Mouse (Mus musculus) ZHBTc4 (cell line): ENCODE measurements around the gene Slc26a5.

Experiments
- DNase-seq: peaks from one replicate; pipeline ENCODE4 v3.0.0-alpha.2; 2011; ENCODE audit warnings: low read depth, low spot score

The Slc26a5 gene

DNA sequence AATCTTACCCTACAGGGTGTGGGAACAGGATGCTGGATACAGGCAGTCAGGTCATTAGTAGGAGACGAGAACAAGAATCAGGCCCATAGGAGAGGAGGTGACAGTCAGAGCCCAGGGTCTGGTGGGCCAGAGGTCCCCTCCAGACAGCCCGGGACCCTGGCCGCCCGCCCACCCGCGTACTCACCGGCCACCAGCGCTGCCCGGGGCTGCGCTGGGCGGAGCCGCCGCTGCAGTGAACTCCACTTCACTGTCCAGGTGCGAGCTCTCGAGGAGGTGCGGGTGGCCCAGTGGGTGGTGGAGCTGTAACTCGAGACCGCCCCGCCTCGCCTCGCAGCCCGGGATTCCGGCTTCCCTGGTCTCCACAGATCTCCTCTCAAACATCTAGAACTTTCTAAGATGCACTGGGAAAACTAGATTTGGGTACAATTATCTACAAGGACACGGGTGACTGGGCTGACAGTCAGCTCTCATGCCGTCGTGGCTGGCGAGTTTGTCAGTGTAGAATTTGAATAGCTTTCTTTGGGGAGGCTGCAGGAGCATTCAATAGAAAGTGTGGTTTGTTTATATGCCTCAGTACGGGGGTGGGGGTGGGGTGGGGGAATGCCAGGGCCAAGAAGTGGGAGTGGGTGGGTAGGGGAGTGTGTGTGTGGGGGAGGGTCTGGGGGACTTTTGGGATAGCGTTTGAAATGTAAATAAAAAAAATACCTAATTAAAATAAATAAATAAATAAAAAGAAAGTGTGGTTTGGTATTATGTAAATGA, at the start of gene Slc26a5:
TSS of gene Slc26a5 (minus strand) at position 259 of the 762 bp plus-strand sequence.
- peak; percentile 63 for DNase-seq

DNA sequence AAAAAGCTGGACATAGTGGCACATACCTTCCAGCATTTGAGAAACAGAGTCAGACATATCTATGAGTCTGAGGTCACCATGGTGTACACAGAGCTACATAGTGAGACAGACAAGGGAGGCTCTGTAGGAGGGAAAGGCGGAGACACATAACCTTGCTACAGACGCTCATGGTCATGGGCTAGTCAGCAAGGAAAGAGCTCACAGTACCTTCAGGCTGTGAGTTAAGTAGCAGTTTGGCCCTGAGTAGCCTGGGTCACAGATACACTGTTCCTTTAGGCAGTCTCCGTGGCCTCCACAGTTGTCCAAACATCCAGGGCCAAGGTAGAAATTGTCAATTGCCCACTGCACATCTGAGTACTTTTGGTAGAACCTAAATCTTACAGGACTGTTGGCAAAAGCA, 49.4 kb upstream of the Slc26a5 start:
- DNase-seq: no peak

DNA sequence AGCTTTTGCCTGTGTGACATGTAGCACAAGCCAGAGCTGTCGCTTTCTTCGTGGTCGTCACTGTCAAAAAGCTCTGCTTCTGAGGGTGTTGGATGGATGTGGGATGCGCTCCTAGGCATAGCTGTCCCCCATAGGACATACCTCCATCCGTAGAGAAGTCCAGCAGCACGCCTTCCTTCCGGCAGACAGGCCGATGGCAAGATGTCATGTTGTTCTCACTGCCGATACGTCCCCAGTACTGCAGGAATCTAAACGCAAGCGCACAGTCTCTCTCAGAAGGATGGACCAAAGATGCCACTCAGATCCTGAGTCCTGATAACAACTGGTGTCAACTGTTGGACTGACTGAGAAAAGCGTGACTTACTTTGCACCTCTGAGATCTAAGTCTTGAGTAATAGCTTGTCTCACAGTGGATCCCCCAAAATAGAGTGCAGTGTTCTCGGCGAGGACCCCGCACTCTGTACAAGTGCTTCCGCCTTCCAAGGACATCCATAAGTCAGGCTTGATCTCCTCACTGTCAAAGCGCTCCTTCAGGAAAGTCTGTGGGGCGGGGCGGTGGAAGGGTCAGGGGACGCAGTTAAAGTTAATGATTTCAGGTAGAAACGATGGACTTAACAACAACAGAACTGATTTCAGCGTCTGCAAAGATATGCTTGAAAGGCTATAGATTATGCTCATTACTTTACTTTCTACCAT, 47.6 kb upstream of the Slc26a5 start:
- no peak for DNase-seq

DNA sequence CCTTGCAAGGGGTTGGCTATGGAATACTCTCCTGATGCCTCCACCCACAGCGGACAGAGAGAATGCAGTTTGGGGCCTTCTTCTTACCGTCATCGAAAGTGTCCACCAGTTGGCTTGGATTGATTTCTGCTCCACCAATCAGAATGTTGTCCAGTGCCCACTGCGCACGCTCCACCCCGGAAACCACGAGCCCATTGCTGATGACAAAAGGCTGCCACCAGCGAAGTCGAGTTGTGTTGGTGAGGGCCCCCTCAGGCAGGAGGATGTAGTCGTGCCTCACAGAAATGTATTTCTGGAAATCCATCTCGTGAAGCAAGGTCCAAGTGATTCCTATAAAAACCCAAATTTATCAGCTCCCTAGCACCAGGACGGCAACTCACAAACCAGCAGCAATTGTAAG, 45.3 kb upstream of the Slc26a5 start:
- no peak for DNase-seq

DNA sequence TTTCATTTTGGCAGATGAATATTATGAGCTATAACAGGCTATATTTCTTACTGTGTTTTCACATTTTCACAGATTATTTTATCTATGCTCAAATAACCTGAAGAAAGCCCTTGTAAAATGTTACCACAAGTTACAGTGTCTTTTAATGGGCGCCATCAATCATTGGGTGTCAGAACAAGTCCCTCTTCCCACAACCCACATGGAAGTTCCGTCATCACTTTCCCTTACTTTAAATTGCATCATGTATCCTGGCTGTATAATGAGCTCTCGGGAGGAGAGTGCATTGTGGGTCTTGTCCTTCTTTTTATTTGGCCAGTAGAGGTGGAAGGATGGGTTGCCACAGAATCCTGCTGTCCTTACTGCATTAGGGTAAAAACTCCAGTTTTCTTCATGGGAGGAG, 44.3 kb upstream of the Slc26a5 start:
- no peak for DNase-seq

DNA sequence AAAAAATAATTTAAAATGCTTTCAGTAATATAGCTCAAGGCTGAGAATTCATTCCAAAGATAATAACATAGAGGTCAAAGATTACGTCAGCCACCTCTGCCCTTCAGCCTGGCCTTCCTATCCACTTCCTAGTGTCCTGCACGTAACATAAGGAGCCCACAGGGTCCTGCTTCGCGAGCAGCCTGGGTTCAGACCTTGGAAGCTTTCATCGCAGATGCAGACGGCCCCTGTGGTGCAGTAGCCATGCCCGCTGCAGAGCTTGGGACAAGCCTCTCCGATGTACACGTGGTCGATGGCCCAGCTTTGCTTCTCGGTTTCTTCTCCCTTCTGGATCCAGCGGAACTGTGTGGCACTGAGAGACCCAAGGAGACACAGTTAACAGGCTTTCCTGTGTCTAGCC, 36.0 kb upstream of the Slc26a5 start:
- DNase-seq: no peak

DNA sequence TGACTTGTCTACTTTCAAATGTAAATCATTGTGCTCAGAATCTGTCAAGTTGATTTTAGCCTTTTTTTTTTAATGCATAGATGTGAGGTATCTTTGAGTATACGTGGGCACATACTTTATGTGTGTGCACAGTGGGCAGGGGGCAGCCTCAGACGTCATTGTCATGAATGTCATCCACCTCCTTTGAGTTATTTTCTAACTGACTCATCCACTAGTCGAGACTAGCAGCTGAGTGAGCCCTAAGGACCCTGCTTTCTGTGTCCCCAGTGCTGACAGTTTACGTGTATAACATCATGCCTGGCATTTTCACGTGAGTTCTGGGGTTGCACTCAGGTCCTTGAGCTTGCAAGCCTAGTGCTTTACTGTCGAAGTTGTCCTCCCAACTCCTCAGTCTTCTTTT, 35.5 kb upstream of the Slc26a5 start:
- no peak for DNase-seq

DNA sequence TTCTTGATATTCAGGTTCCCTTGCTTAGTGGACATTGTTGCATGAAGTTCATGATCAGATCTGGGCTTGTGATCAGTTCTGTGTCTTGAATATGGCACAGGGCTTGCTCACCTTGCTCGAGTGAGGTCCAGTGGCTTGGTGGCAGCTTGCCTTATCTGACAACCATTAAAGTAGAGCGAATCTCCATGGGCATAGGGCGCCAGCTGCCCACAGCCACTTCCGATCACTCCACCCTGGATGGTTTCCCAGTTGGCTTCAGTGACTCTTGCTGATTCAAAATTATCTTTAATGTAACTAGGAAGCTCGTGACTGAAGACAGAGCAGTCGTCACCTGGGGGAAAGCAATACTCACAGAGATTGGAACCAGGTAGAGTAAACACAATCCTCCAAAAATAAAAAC, 33.5 kb upstream of the Slc26a5 start:
- DNase-seq: no peak

DNA sequence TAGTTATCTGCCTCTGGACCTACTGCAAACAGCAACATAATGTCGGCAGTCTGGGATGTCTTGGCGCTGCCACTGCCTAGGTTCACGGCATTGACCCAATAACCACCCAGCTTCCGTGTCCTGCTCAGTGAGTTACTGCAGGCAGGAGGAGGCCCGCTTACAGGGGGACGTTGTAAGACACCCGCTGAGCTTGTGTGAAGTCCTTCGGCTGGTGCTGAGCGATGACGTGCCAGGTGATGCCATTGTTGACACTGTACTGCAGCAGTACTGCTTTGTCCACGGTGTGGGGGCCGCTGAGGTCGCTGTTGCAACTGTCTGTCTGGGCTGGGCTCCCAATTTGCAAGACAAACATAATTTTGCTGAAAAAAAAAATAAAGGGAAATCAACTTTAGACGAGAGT, 31.2 kb upstream of the Slc26a5 start:
- DNase-seq: no peak

DNA sequence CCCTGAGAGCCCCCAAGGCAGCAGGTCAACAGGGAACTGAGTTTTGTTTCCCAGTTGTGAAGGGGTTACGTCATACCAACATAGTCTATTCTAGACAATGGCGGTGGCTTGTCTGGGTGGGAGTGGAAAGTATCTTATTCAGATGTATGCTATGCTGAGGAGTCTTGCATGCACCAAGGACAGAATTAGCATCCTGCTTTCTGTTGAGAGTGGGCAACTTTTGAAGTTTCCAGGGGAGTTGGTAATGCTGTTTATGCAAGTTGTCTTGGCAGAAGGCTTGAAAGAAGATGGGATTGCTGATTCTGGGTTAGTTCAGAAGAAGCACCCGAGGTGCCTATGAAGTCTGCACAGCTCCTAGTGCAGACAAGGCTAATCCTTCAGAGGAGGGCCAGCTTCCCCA, 28.8 kb upstream of the Slc26a5 start:
- DNase-seq: peak; percentile 27

DNA sequence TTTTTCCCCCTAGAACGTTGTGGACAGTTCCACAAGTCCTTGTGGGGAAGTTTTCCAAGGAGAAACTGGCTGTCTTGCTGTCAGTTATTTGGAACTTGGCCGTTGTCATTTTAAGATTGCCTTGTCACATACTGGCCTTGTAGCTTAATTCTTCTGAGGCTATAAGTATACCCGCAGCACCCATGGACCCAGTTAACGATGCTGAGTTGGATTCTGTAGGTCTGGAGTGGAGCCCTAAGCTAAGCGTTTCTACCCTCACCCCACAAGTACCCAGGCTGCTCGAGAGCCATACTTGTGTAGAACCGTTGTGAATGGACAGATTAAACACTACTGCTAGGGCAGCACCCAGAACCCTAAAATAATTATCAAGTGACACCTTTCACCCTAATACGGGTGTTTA, 1.3 kb upstream of the Slc26a5 start:
- DNase-seq: no peak

DNA sequence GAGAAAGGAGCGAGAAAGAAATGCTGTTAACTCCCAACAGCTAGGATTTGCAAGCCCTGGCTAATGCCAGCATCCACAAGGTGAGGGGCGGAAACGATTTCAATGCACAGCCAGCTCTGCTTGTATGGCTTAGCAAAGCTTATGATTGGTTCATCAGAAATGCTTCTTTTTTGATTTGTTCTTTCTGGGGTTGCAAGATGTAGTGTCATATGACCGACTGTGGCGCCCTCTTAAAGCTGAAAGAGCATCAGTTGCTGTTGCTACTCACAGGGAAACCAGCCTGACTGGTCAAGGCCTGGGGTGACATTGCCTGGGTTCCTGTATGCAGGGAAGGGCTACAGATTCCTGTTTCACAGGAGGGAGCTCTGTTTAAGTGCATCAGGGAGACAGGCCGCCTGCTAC, 908 bp upstream of the Slc26a5 start:
- peak; percentile 21 for DNase-seq

DNA sequence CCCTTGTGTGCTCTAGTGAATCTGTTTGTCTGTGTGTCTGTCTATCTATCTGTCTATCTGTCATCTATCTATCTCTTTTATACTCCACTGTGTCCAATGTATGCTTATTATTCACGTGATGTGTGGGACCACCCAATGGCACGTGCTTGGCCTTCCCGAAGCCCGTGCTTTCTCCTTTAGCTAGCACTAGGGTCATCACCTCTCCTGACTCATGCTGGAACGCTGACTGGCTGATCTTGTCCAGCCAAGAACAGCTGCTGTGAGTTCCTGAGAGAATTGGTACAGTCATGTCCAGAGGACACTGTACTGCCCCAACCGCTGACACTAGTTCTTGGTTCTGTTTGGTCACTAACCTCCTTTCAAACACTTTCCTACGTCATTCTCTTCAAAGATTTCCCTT, 6.8 kb downstream of the Slc26a5 start:
- no peak for DNase-seq

DNA sequence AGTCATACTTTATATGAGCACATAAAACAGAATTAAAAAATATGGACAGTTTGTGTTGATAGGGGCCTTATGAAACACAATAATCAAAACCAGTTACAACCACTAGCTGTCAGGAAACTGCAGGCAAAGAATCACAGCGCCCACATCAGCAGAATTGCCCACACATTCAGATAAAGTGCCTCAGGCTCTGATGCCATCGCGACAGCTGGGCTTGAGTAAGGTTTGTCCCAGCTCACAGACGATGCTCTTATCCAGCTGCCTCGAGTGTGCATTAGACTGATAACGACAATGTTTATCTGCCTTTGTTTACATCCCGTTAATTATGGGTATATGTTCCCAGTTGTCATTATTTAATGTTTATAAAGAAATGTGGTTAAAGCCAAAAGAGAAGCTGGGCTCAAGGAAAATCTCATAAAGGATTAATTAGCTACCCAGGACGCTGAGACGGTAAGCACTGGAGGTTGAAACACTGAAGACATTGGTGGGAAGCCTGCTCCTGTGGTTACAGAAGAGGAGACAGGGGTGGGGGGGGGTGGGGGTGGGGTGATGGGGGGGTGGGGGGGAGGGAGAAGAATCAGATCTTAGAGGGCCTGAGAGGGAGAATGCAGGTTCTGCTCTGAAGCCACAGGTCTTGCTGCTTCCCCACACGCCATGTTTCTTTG, 13.6 kb downstream of the Slc26a5 start:
- no peak for DNase-seq

DNA sequence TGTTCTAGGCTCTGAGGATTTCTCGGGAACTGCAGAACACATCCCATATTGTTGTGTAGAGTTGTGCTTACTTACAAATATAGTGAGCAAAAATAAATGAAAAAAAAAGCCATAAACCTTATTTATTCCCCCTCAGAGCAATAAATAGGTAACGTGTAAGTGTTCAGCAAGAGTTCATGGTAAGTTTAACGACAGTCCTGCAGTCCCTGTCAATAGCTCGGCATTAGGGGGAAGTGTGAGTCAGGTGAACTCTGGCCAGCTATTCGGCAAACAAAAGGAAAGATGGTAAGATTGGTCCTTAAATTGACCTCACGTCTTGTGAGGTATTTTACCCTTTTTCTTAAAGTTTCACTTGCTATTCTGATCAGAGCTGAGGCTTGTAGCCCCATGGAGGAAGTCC, 18.0 kb downstream of the Slc26a5 start:
- DNase-seq: no peak

DNA sequence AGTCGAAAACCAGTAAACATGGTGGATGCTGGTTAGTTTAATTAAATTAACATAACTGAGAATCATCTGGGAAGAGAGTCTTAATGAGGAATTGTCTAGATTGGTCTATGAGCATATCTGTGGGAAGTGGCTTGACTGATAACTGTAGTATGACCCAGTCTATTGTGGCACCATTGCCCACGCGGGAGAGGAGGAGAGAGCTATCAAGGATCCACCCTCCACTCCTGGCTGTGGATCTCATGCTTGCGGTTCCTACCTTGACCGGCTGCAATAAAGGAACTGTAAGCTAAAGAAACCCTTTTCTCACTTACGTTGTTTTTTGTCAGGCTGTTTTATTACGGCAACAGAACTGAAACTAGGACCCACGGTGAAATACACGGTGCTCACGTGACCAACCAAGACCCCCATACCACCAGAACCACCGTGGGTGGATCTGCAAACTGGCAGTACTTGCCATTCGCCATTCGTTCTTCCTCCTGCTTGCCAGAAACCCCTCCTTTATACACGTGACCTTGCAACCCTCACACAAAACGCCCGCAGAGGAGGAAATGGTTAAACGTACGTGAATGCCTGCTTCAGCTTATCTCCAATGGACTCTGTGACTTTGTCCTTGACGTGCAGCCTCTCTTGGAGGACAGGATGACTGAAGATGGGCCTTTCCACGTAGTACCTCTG, 18.7 kb downstream of the Slc26a5 start:
- DNase-seq: peak; percentile 20

DNA sequence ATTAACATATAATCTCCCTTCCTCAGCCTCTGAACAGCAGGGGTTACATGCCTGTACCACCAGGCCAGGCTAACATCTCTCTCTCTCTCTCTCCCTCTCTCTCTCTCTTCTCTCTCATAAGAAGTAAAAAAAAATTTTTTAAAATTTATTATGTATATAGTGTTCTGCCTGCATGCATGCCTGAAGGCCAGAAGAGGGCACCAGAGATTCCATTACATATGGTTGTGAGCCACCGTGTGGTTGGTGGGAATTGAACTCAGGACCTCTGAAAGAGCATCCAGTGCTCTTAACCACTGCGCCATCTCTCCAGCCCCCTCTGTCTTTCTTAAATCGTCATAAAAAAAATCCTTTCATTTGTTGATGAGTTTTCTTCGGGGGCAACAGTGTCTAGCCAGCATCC, 20.7 kb downstream of the Slc26a5 start:
- no peak for DNase-seq

DNA sequence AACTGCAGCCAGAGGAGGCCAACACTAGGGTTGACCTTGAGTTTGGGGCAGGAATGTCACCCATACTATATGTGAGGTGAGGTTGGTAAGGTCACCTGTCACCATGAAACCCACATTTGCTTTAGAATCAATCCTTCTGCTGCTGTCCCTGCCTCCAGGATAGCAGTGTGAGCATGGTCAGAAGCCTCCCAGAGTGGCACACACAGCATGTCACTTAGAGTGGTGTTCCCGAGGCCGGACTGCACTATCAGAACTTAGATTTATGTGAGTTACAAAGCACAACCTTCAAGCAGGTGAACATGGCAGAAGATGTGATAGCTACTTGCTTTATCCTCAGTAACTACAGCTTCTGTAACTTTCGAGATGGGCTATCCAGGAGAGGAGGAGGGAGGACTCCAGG, 33.6 kb downstream of the Slc26a5 start:
- no peak for DNase-seq

DNA sequence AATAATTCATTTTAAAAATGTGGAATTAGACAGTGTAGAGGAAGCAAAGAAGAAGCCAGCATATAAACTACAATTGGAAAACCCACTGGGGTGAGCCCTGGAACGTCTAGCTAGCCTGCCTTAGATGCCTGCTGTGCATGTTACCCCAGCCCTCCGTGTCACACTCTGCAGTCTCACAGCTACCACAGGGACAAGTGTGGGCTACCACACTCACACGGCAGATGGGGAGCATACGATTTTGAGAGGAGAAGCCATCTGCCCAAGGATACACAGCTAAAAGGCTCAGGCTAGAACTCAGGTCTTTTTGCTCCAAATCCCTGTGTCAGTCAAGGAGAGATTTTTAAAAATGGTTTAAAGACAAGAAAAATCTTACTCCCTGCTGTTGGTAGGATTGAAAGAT, 36.5 kb downstream of the Slc26a5 start:
- no peak for DNase-seq

DNA sequence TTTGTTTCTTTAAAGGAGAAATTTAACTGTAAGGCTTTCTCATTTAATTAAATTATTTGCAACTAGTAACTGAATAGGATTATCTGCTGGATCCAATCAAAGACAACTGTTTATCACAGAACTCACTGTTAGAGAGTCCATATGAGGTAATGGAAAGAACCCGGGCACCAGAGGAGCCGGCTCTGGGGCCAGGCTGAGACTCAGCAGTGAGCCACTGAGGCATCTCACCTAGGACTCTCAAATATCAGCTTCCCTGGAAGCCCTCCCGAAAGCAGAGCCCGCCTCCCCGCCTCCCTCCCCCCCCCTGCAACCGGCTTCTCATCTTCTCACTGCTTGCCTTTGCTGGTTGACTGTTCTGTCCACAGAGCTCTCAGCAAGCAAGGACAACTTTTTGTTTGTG, 37.8 kb downstream of the Slc26a5 start:
- no peak for DNase-seq

DNA sequence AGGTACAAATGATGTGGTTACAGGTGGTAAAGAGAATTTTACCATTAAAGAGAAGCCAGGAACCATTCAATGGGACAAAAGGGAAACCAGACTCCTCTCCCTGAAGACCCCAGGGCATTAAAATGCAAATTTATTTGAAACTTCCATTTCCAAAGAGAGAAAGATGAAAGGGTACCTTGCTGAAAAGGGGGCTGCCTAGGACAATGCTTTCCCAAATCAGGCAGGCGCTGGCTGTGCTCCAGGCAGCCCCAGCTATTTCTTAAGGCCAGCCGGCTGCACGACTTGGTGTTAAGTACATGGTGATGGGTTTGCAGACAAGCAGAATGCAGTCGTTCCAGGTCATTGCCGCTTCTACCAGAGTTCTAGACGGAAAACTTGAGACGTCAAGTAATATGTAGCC, 39.0 kb downstream of the Slc26a5 start:
- peak; percentile 95 for DNase-seq

DNA sequence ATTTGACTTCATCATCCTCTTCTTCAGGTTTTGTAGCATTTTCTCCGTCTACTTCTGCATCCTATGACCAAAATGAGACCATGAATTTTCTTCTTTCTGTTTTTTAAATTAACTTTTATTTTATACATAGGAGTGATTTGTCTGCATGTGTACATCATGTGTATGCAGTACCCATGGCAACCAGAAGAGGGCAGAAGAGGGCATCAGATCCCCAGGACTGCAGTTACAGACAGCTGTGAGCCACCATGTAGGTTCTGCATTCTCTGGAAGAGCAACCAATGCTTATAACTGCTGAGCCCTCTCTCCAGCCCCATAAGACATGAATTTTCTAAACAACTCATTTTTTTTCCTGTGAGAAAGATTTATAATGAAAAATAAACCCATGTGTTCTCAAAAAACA, 51.4 kb downstream of the Slc26a5 start:
- DNase-seq: peak; percentile 87
